Mouse (Mus musculus) limb, embryonic 11.5 days (tissue): ENCODE data around the gene Abcc6. TPM values are rescaled to one million over a fixed set of nuclear protein-coding genes. Genes with fewer than 3 reads are reported as not detected.
A peak's percentile ranks its signal among the peaks of the same experiment; 100 is the strongest.
"Not testable (repeated sequence)": the region's sequence is repeated elsewhere in the genome, so short reads cannot be mapped to it uniquely, and the experiment has no call there.

ENCODE experiments used
- ATAC-seq: fragments of 200-750 bp; cut with Nextera tagmentation; 2 replicates; pipeline ENCODE4 v1.8.0; 2017; ENCODE audit warnings: low read depth; ENCODE audit not compliant: insufficient number of reproducible peaks, low FRiP score, low TSS enrichment
- DNase-seq: peaks from one replicate; pipeline ENCODE4 v3.0.0-alpha.2; 2015; ENCODE audit warnings: low spot score
- H3K27ac ChIP-seq: fragments of 300-500 bp; sonication (generic); replicated peaks from 2 replicates; pipeline ENCODE4 v1.5.1; 2014; ENCODE audit warnings: low read depth, mild to moderate bottlenecking, low read length
- H3K27me3 ChIP-seq: fragments of 300-500 bp; sonication (generic); 2 replicates; pipeline ENCODE4 v1.6.1; 2014; ENCODE audit warnings: mild to moderate bottlenecking, low read length, mixed read lengths; ENCODE audit not compliant: control insufficient read depth, insufficient read depth
- H3K36me3 ChIP-seq: fragments of 300-500 bp; sonication (generic); 2 replicates; pipeline ENCODE4 v1.6.1; 2014; ENCODE audit warnings: mild to moderate bottlenecking, low read length, moderate library complexity, mixed read lengths; ENCODE audit not compliant: control insufficient read depth, insufficient read depth
- H3K4me1 ChIP-seq: fragments of 300-500 bp; sonication (generic); 2 replicates; pipeline ENCODE4 v1.6.1; 2014; ENCODE audit warnings: low read length, mixed read lengths; ENCODE audit not compliant: control insufficient read depth, insufficient read depth
- H3K4me2 ChIP-seq: fragments of 300-500 bp; sonication (generic); 2 replicates; pipeline ENCODE4 v1.6.1; 2014; ENCODE audit warnings: low read depth, mild to moderate bottlenecking, moderate library complexity; ENCODE audit not compliant: severe bottlenecking
- H3K4me3 ChIP-seq: fragments of 300-500 bp; sonication (generic); 2 replicates; pipeline ENCODE4 v1.5.1; 2014; ENCODE audit warnings: low read depth, low read length
- H3K9ac ChIP-seq: fragments of 300-500 bp; sonication (generic); 2 replicates; pipeline ENCODE4 v1.6.1; 2014; ENCODE audit warnings: mild to moderate bottlenecking, low read length
- H3K9me3 ChIP-seq: fragments of 300-500 bp; sonication (generic); 2 replicates; pipeline ENCODE4 v1.6.1; 2016; ENCODE audit warnings: low read length; ENCODE audit not compliant: control insufficient read depth
- WGBS: fragments of 180-500 bp; shearing (Covaris S2); extraction: QIAGEN DNeasy Blood & Tissue Kit; methylation state at CpG from one replicate; pipeline ENCODE4 v1.1.7; 2014; 5-methylcytosine and 5-hydroxymethylcytosine counted together
- polyA plus RNA-seq: library from polyadenylated mRNA; unstranded; fragments of >200 nt; fragmentation: Nextera tagmentation; extraction: Ambion mirVana; gene quantifications from 2 replicates; pipeline ENCODE4 v1.2.1, GENCODE M21; 2014

Abcc6 gene
- polyA plus RNA-seq, 1 experiment from 2014 or later: 0.15 TPM

- Histone ChIP-seq H3K4me2 (no peak overlapping the region), H3K27me3 (no peaks in the 10 kb centered on the region), H3K4me3 (no peak overlapping the region), H3K9ac (no peak overlapping the region), H3K27ac (no peak overlapping the region), H3K4me1 (no peaks in the 10 kb centered on the region), H3K9me3 (no peaks in the 10 kb centered on the region), H3K36me3 (no peaks in the 10 kb centered on the region)
- DNase-seq: no peak
- 78% methylated on average over 9 of the region's 9 CpGs for WGBS
- ATAC-seq: no peak
These were observed 88.1 kb downstream of the Abcc6 start for GRCm38 (mm10) chr7:45941986-45942385.

- Histone ChIP-seq H3K36me3 (no peaks in the 10 kb centered on the region), H3K9me3 (no peaks in the 10 kb centered on the region), H3K4me3 (no peak overlapping the region), H3K27ac (no peak overlapping the region), H3K4me1 (no peaks in the 10 kb centered on the region), H3K4me2 (no peak overlapping the region), H3K9ac (no peak overlapping the region), H3K27me3 (no peaks in the 10 kb centered on the region)
- no peak for ATAC-seq
- no peak for DNase-seq
- 60% methylated on average over 2 of the region's 2 CpGs for WGBS
These were observed 90.3 kb downstream of the Abcc6 start for GRCm38 (mm10) chr7:45939836-45940235.

GRCm38 (mm10) chr7:45935114-45935513 lies 95.0 kb downstream of the Abcc6 start:
- no peaks in the 10 kb centered on the region for H3K4me1 ChIP-seq
- peak; percentile 78 for DNase-seq
- H3K9ac ChIP-seq: no peak overlapping the region
- no peaks in the 10 kb centered on the region for H3K27me3 ChIP-seq
- H3K9me3 ChIP-seq: no peaks in the 10 kb centered on the region; the same call in 1 of the 2 replicates
- no peak overlapping the region for H3K27ac ChIP-seq
- H3K36me3 ChIP-seq: no peaks in the 10 kb centered on the region
- peak; percentile 67; the same call in 1 of the 2 replicates for ATAC-seq
- no peak overlapping the region for H3K4me2 ChIP-seq
- no peak overlapping the region for H3K4me3 ChIP-seq
- 35% methylated on average over 7 of the region's 7 CpGs for WGBS

GRCm38 (mm10) chr7:45933766-45934165 lies 96.3 kb downstream of the Abcc6 start:
- H3K9ac ChIP-seq, H3K4me2 ChIP-seq, H3K27ac ChIP-seq, ATAC-seq, H3K4me1 ChIP-seq, DNase-seq, H3K9me3 ChIP-seq, H3K27me3 ChIP-seq, H3K4me3 ChIP-seq, H3K36me3 ChIP-seq: not testable (repeated sequence)
- WGBS: 90% methylated on average over 12 of the region's 12 CpGs

- DNase-seq (no peak), ATAC-seq (no peak)
- Histone ChIP-seq H3K9me3 (no peaks in the 10 kb centered on the region; the same call in 1 of the 2 replicates), H3K36me3 (no peaks in the 10 kb centered on the region), H3K27ac (no peak overlapping the region), H3K4me2 (no peak overlapping the region), H3K4me3 (no peak overlapping the region), H3K4me1 (no peaks in the 10 kb centered on the region), H3K27me3 (no peaks in the 10 kb centered on the region), H3K9ac (no peak overlapping the region)
- WGBS: 90% methylated on average over 1 of the region's 1 CpGs
These were observed 100.4 kb downstream of the Abcc6 start for GRCm38 (mm10) chr7:45929688-45930087.

- H3K4me3 ChIP-seq: no peak overlapping the region
- H3K9ac ChIP-seq: no peak overlapping the region
- no peaks in the 10 kb centered on the region for H3K36me3 ChIP-seq
- no peak for DNase-seq
- no peaks in the 10 kb centered on the region; the same call in 1 of the 2 replicates for H3K9me3 ChIP-seq
- no peak for ATAC-seq
- H3K4me2 ChIP-seq: no peak overlapping the region
- no peak overlapping the region for H3K27ac ChIP-seq
- 11% methylated on average over 20 of the region's 23 CpGs for WGBS
- H3K27me3 ChIP-seq: no peaks in the 10 kb centered on the region
- no peaks in the 10 kb centered on the region for H3K4me1 ChIP-seq
These were observed 101.3 kb downstream of the Abcc6 start for GRCm38 (mm10) chr7:45928626-45929295.

GRCm38 (mm10) chr7:45924429-45924816 lies 105.7 kb downstream of the Abcc6 start:
- Histone ChIP-seq H3K4me2 (peak overlapping the region; percentile 56), H3K36me3 (no peaks in the 10 kb centered on the region), H3K27ac (no peak overlapping the region), H3K9ac (no peak overlapping the region), H3K4me1 (peaks cover 19% of the 10 kb centered on the region), H3K4me3 (peak overlapping the region; percentile 31), H3K9me3 (no peaks in the 10 kb centered on the region), H3K27me3 (no peaks in the 10 kb centered on the region)
- 11% methylated on average over 14 of the region's 14 CpGs for WGBS
- DNase-seq (peak; percentile 61), ATAC-seq (no peak)

- 4% methylated on average over 24 of the region's 24 CpGs for WGBS
- peak within 1 kb of the TSS; percentile 31 for H3K4me3 ChIP-seq
- peaks cover 19% of the 10 kb centered on the region for H3K4me1 ChIP-seq
- no peaks in the 10 kb centered on the region for H3K36me3 ChIP-seq
- no peaks in the 10 kb centered on the region for H3K9me3 ChIP-seq
- H3K9ac ChIP-seq: no peak within 1 kb of the TSS; the same call in 1 of the 2 replicates
- ATAC-seq (peak; percentile 14; the same call in 1 of the 2 replicates), DNase-seq (peak; percentile 67)
- peak within 1 kb of the TSS; percentile 75 for H3K27ac ChIP-seq
- H3K4me2 ChIP-seq: peak within 1 kb of the TSS; percentile 56
- H3K27me3 ChIP-seq: no peaks in the 10 kb centered on the region
These were observed 106.2 kb downstream of the Abcc6 start, which contains the start of gene Ccdc114 for GRCm38 (mm10) chr7:45923762-45924428. Gene Ccdc114 (plus strand): TSS chr7:45924072.
